Mouse (Mus musculus): ENCODE data around the gene Olfr13. TPM values are rescaled to one million over a fixed set of nuclear protein-coding genes. Genes with fewer than 3 reads are reported as not detected.
"Not testable (repeated sequence)": the region's sequence is repeated elsewhere in the genome, so short reads cannot be mapped to it uniquely, and the experiment has no call there.

Olfr13 gene
- polyA plus RNA-seq (2015; fragmentation: Nextera tagmentation; extraction: Ambion mirVana): not detected in 2 replicates

DNA sequence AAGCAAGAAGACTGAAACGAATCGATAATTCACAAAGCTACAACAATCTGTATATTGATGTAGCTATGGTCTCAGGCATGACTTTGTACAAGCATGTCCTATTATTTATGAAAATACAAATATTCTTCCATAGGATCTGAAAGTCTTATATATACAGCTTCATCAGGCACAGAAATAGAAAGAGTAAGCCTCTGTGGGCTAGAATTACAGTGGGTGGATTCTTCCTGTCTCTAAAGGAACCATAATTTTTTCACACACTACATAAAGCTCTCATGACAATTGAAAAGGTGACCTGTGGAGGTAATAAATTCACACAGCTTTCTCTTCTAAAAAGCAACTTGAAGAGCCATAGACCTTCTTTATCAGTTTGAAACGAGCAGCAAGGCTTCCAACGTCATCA lies at the start of gene Olfr13:
Olfr13 (plus strand) TSS at position 301 of the 400 bp plus-strand sequence.
- Histone ChIP-seq H3K4me2 (no peak within 1 kb of the TSS), H3K27ac (replicated peaks) (no peak within 1 kb of the TSS), H3K36me3 (no peaks in the 10 kb centered on the region), H3K4me3 (no peak within 1 kb of the TSS), H3K9ac (no peak within 1 kb of the TSS), H3K4me1 (replicated peaks) (no peaks in the 10 kb centered on the region), H3K27me3 (no peaks in the 10 kb centered on the region), H3K9me3 (no peaks in the 10 kb centered on the region)
- WGBS: 81% methylated on average over 4 of the region's 4 CpGs
- ATAC-seq (ENCODE audit: low FRiP score, low read depth): no peak

DNA sequence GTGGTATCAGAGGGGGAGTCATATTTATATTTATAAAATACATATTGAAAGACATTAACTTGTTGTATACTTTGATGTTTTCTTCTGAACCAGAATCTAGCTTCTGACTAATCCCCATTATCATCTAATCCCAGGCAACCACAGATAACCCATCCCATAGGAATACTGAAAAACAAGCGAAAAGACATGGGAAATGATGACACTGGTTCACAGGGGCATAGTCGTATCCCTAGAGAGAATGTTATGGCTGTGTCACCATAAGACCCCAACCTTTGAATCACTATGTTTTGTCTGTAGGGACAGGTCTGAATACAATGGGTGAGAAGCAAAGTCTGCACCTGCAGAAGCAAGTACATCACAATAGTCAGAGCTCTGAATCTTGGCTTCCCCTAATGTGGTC lies 25.7 kb upstream of the Olfr13 start, which contains the start of gene Olfr237-ps1:
Olfr237-ps1 (plus strand) TSS at position 301 of the 400 bp plus-strand sequence.
- ATAC-seq (ENCODE audit: low FRiP score, low read depth); H3K9me3 ChIP-seq; H3K27me3 ChIP-seq; H3K4me1 ChIP-seq (replicated peaks); H3K27ac ChIP-seq (replicated peaks); H3K4me3 ChIP-seq; H3K4me2 ChIP-seq; H3K36me3 ChIP-seq; H3K9ac ChIP-seq: not testable (repeated sequence)
- 90% methylated on average over 2 of the region's 2 CpGs for WGBS

DNA sequence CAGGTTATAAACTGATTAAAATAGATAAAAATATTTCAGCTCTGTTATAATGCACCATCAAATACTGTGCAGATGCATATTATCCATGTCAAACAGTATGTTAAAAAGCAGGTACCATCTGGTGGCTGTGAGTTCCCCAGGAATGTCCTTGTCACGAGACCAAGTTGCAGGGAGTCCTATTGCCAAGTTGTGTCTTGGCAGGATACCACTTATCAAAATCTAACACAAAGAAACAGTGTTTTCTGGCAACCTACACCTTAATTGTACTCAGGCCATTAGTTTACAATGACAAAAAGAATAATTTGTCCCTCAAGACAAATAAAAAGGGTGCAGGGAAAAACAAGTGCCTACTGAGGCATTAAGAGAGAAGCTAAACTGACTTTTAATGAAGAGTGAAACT lies 12.4 kb upstream of the Olfr13 start:
- no peak for ATAC-seq (ENCODE audit: low FRiP score, low read depth)
- H3K4me1 ChIP-seq (replicated peaks): no peaks in the 10 kb centered on the region
- no peak overlapping the region for H3K4me2 ChIP-seq
- 54% methylated on average over 1 of the region's 1 CpGs for WGBS
- H3K27ac ChIP-seq (replicated peaks): no peak overlapping the region
- no peaks in the 10 kb centered on the region for H3K36me3 ChIP-seq
- H3K9me3 ChIP-seq: no peaks in the 10 kb centered on the region
- no peak overlapping the region for H3K9ac ChIP-seq
- no peaks in the 10 kb centered on the region for H3K27me3 ChIP-seq
- no peak overlapping the region for H3K4me3 ChIP-seq

DNA sequence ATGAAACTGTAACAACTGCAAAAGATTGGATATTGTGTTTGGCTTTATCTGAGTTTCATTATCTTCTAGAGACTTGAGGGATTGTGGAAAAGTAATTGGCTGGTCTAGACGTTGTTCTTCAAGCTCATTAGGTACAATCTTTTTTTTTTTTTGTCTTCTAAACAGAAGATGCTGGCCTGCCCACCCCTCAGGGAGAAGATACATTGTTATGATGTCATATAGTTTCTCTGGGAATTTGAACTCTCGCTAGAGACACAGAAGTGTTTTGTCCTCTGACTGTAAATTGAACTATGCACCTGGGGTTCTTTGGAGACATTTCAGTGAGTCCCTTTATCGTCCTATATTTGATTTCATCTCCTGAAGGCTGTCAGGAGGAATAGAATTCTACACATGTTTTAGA lies 9.0 kb upstream of the Olfr13 start, which contains the start of gene Olfr437:
Olfr437 (plus strand) TSS at position 301 of the 400 bp plus-strand sequence.
- Histone ChIP-seq H3K4me1 (replicated peaks) (no peaks in the 10 kb centered on the region), H3K4me2 (no peak within 1 kb of the TSS), H3K9me3 (no peaks in the 10 kb centered on the region), H3K9ac (no peak within 1 kb of the TSS), H3K36me3 (no peaks in the 10 kb centered on the region), H3K4me3 (no peak within 1 kb of the TSS), H3K27me3 (no peaks in the 10 kb centered on the region), H3K27ac (replicated peaks) (no peak within 1 kb of the TSS)
- WGBS: 64% methylated on average over 3 of the region's 3 CpGs
- no peak for ATAC-seq (ENCODE audit: low FRiP score, low read depth)

DNA sequence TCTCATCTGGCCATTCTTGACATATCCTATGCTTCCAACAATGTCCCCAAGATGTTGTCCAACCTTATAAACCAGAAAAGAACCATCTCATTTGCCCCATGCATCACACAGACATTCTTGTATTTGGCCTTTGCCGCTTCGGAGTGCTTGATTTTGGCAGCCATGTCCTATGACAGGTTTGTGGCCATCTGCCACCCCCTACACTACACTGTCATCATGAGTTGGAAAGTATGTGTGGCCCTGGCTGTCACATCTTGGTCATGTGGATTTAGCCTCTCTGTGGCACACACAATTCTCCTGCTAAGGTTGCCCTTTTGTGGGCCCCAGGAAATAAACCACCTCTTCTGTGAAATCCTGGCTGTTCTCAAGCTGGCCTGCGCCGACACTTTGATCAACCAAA lies 4.7 kb upstream of the Olfr13 start:
- WGBS: 93% methylated on average over 4 of the region's 4 CpGs
- no peak overlapping the region for H3K4me2 ChIP-seq
- no peak overlapping the region for H3K9ac ChIP-seq
- no peaks in the 10 kb centered on the region for H3K36me3 ChIP-seq
- no peak overlapping the region for H3K27ac ChIP-seq (replicated peaks)
- H3K27me3 ChIP-seq: no peaks in the 10 kb centered on the region
- no peak for ATAC-seq (ENCODE audit: low FRiP score, low read depth)
- H3K4me3 ChIP-seq: no peak overlapping the region
- H3K9me3 ChIP-seq: no peaks in the 10 kb centered on the region
- no peaks in the 10 kb centered on the region for H3K4me1 ChIP-seq (replicated peaks)

DNA sequence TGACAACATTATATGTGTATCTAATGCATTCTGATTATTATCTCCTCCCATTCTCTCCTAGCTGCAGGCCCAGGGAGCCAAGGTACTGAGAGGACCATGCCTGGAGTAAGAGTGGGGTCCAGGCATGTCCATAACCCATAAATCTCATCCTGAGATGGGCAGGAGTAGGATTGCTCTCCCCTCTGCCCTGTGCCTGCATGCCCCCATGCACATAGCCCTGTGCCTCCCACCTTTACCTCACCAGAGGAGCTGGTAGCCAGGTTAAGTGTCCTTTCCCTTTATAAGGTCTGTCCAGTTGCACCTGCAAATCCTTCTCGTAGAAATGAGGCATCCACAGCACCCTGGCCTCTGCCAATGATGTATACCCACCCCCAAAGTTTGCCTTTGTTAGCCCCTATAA lies 6.2 kb downstream of the Olfr13 start:
- no peak overlapping the region for H3K4me3 ChIP-seq
- ATAC-seq (ENCODE audit: low FRiP score, low read depth): peak; percentile 54; the same call in 1 of the 2 replicates
- no peaks in the 10 kb centered on the region for H3K36me3 ChIP-seq
- no peaks in the 10 kb centered on the region for H3K9me3 ChIP-seq
- H3K9ac ChIP-seq: no peak overlapping the region
- no peaks in the 10 kb centered on the region for H3K27me3 ChIP-seq
- H3K4me2 ChIP-seq: no peak overlapping the region
- peaks cover 10% of the 10 kb centered on the region for H3K4me1 ChIP-seq (replicated peaks)
- peak overlapping the region; percentile 63 for H3K27ac ChIP-seq (replicated peaks)
- WGBS: 73% methylated on average over 1 of the region's 1 CpGs

DNA sequence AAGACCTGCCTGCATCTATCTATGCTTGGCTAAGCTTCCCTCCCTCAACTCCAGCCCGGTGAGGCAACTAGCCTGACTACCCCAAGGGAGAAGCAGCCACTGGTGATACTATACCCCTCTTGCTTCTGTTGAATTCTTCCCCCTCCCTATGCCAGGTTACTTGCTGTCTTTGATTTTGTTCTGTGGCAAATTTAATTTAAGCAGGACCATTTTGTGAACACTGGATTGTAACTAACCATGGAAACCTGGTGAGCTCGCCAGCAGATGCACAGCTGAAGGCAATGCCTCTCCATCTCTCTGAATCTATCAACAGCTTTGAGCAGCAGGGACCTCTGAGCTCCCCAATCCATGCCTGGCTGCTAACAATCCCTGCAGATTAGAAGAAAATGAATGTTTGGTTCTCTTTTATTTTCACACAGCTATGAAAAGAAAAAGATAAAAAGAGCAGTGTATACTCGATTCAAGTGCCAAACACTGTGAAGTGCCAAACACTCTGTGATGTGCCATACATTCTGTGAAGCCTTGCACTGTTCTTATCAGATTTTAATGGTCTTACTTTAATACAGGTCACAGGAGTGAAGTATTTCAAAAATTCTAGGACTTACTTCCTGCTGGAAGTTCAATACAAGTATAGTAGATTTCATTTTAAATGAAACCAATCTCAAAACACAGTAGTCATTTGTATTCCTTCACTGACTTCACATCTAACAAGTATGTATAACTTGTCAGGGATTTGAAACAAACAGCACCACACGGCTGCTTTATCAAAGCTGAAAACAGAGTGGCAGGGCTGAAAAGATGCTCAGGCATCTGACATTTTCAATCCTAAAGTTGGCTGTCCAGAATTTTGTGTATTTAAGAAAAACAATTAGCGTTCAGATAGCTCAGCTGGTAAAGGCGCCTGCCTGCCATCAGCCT lies 6.9 kb downstream of the Olfr13 start:
- 43% methylated on average over 6 of the region's 6 CpGs for WGBS
- peak overlapping the region; percentile 63; the same call in 1 of the 2 replicates for H3K27ac ChIP-seq (replicated peaks)

DNA sequence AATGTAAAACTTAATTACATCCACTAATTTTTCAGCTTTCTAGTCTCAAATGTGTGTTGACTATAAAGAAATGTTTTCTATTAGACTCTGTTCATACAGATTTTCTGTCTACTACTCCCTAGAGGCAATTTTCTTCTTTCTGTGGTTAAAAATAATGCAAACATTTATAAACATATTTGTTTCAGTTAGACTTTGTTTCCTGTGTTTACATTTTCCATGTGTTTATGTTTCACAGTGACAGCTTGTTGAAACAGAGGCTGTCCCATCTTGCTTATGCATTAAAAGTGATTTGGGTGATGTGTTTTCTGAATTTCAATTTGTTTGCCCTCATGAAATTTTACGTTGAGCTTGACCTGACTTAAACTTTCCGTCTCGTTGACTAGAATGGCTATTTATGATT lies 19.0 kb downstream of the Olfr13 start:
- ATAC-seq (ENCODE audit: low FRiP score, low read depth): no peak
- no peak overlapping the region for H3K27ac ChIP-seq (replicated peaks)
- 87% methylated on average over 3 of the region's 3 CpGs for WGBS
- no peaks in the 10 kb centered on the region for H3K4me1 ChIP-seq (replicated peaks)
- no peak overlapping the region for H3K4me3 ChIP-seq
- no peaks in the 10 kb centered on the region for H3K36me3 ChIP-seq
- H3K9ac ChIP-seq: no peak overlapping the region
- no peak overlapping the region for H3K4me2 ChIP-seq
- no peaks in the 10 kb centered on the region for H3K9me3 ChIP-seq
- H3K27me3 ChIP-seq: no peaks in the 10 kb centered on the region

More for the DNA sequence above, 6.9 kb downstream of the Olfr13 start:
- peaks cover 10% of the 10 kb centered on the region for H3K4me1 ChIP-seq (replicated peaks)
- no peaks in the 10 kb centered on the region for H3K36me3 ChIP-seq
- no peak overlapping the region for H3K4me3 ChIP-seq
- H3K9me3 ChIP-seq: no peaks in the 10 kb centered on the region
- no peak overlapping the region for H3K4me2 ChIP-seq
- no peaks in the 10 kb centered on the region for H3K27me3 ChIP-seq
- no peak overlapping the region for H3K9ac ChIP-seq
- peak; percentile 69; the same call in 1 of the 2 replicates for ATAC-seq (ENCODE audit: low FRiP score, low read depth)

DNA sequence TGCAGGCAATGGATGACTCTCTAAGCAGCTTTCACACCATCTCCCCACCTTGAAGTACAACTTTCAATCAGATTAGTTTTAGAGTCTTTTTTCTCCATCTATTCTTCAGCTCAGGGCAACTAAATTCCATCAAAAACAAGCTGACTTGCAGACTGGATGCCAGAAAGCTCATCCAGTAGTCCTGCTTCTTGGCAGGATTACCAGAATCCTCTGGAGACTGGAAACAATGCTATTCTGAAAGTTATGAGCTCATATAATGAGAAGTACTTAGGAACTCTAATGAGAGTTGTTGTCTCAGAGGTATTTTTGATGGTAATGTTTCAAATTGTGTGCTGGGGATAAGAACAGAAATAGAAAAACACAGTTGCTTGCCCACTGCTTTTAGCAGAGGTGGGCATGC lies 24.8 kb downstream of the Olfr13 start, which contains the start of gene Olfr435:
Olfr435 (plus strand) TSS at position 366 of the 400 bp plus-strand sequence.
- no peaks in the 10 kb centered on the region for H3K9me3 ChIP-seq
- H3K27ac ChIP-seq (replicated peaks): no peak within 1 kb of the TSS
- H3K9ac ChIP-seq: no peak within 1 kb of the TSS
- no peak for ATAC-seq (ENCODE audit: low FRiP score, low read depth)
- no peaks in the 10 kb centered on the region for H3K4me1 ChIP-seq (replicated peaks)
- H3K27me3 ChIP-seq: no peaks in the 10 kb centered on the region
- no peak within 1 kb of the TSS for H3K4me2 ChIP-seq
- no peaks in the 10 kb centered on the region for H3K36me3 ChIP-seq
- no peak within 1 kb of the TSS for H3K4me3 ChIP-seq

DNA sequence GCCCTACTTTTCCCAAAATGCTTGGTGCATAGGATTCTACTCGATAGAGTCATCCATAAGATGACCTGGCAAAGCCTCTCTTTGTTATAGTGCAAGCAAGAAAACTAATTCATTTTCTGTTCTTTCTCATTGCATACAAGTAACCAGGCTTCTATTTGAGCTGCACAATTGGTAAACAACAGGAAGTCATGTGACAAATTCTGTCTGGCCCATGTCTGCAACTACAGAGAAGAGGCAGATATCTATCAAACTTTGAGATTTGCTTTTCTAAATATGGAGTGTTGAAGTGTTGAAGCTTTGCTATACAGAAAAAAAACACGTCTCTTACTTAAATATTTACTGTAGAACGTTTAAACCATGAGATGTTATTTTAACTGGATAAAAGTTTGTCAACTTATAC lies 26.2 kb downstream of the Olfr13 start:
- H3K4me2 ChIP-seq: no peak overlapping the region
- H3K4me3 ChIP-seq: no peak overlapping the region
- no peaks in the 10 kb centered on the region for H3K36me3 ChIP-seq
- WGBS: 85% methylated on average over 3 of the region's 3 CpGs
- no peaks in the 10 kb centered on the region for H3K4me1 ChIP-seq (replicated peaks)
- no peak overlapping the region for H3K9ac ChIP-seq
- H3K9me3 ChIP-seq: no peaks in the 10 kb centered on the region
- no peak overlapping the region for H3K27ac ChIP-seq (replicated peaks)
- ATAC-seq (ENCODE audit: low FRiP score, low read depth): no peak
- no peaks in the 10 kb centered on the region for H3K27me3 ChIP-seq

DNA sequence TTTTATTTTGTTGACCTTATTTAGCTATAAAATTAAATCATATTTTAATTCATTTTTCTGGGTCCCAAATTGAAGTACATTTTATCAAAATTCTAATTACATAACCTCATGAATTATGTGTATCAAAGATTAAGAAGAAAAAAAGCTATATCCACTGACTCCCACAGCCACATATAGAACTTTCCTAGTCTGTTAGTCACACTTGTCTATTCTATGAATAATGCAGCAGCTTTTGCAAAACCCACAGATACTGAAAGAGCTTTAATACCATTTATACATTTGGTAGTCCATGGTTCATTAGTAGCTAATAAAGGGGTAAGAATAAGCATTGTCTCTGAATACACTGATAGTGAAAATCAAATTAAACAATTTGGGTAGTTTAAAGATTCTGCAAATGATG lies 30.8 kb downstream of the Olfr13 start:
- no peaks in the 10 kb centered on the region for H3K27me3 ChIP-seq
- ATAC-seq (ENCODE audit: low FRiP score, low read depth): no peak
- H3K9ac ChIP-seq: no peak overlapping the region
- no peak overlapping the region for H3K4me2 ChIP-seq
- H3K9me3 ChIP-seq: no peaks in the 10 kb centered on the region
- no peaks in the 10 kb centered on the region for H3K36me3 ChIP-seq
- H3K27ac ChIP-seq (replicated peaks): no peak overlapping the region
- no peaks in the 10 kb centered on the region for H3K4me1 ChIP-seq (replicated peaks)
- no peak overlapping the region for H3K4me3 ChIP-seq

DNA sequence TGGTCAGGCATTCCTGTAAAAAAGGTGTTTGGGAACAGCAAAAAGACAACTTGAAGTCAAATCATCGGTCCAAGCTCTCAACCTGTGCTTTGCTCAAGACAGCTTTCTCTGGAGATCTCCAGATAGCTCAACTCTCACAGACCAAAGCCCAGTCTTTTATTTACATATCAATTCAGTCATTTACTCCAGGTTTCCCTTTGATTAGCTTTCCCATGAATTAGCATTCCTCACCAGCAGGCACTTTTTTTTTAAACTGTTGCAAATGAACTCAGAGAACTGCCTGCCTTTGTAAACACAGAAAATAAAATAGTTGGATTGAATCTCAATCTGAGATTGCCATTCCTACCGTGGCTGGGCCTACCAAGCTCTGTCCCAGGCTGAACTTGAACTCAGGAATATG lies 33.4 kb downstream of the Olfr13 start:
- Histone ChIP-seq H3K27me3 (no peaks in the 10 kb centered on the region), H3K4me1 (replicated peaks) (no peaks in the 10 kb centered on the region), H3K27ac (replicated peaks) (no peak overlapping the region), H3K36me3 (no peaks in the 10 kb centered on the region), H3K9ac (no peak overlapping the region), H3K4me3 (no peak overlapping the region), H3K4me2 (no peak overlapping the region), H3K9me3 (no peaks in the 10 kb centered on the region)
- WGBS: 37% methylated on average over 2 of the region's 2 CpGs
- no peak for ATAC-seq (ENCODE audit: low FRiP score, low read depth)

Data from hindbrain, embryonic 15.5 days (tissue).